Mouse (Mus musculus) cerebellum, adult 2 months (tissue): Measurements from ENCODE around the gene Csrnp3. TPM values are rescaled to one million over a fixed set of nuclear protein-coding genes. Genes with fewer than 3 reads are reported as not detected.

Experiments used
- DNase-seq, 2 experiments: peaks; one replicate each; pipeline ENCODE4 v3.0.0; 2021
- H3K27ac ChIP-seq: fragments of 200-500 bp; 2 replicates; pipeline ENCODE4 v1.5.1; 2012; ENCODE audit warnings: low read length, control low read depth, inconsistent platforms; ENCODE audit not compliant: insufficient read depth
- H3K27me3 ChIP-seq: fragments of 200-500 bp; 2 replicates; pipeline ENCODE4 v1.6.1; 2012; ENCODE audit warnings: inconsistent platforms, mild to moderate bottlenecking, low read length, moderate library complexity; ENCODE audit not compliant: control insufficient read depth, insufficient read depth
- H3K4me1 ChIP-seq: fragments of 200-500 bp; 2 replicates; pipeline ENCODE4 v1.6.1; 2011; ENCODE audit warnings: low read length; ENCODE audit not compliant: control insufficient read depth, insufficient read depth
- H3K4me3 ChIP-seq: fragments of 200-500 bp; replicated peaks from 2 replicates; pipeline ENCODE3; 2011; ENCODE audit warnings: mild to moderate bottlenecking, low read depth, low read length, control low read depth; ENCODE audit not compliant: insufficient read depth
- CTCF ChIP-seq: fragments of 200-500 bp; IDR thresholded peaks from 2 replicates; pipeline ENCODE4 v1.5.1; 2011; ENCODE audit warnings: low read depth, mild to moderate bottlenecking, control low read depth, low read length, moderate library complexity, borderline replicate concordance; ENCODE audit not compliant: insufficient read depth
- POLR2A ChIP-seq: fragments of 200-500 bp; IDR thresholded peaks from 2 replicates; pipeline ENCODE4 v1.6.1; 2011; ENCODE audit warnings: low read length, control low read depth, borderline replicate concordance; ENCODE audit not compliant: insufficient read depth
- WGBS: fragments of 180-500 bp; shearing (Covaris S2); methylation state at CpG from one replicate; pipeline ENCODE4 v1.1.7; 2018; 5-methylcytosine and 5-hydroxymethylcytosine counted together
- polyA plus RNA-seq: library from polyadenylated mRNA; depleted of rRNA; stranded (reverse); fragments of >200 nt; gene quantifications from 2 replicates; pipeline ENCODE4 v1.2.3, GENCODE M21; 2012

Csrnp3 gene
- polyA plus RNA-seq, 1 experiment = 12.0 TPM

- no peaks in the 10 kb centered on the region for H3K4me1 ChIP-seq
- H3K27me3 ChIP-seq = no peaks in the 10 kb centered on the region
- no peak overlapping the region for H3K4me3 ChIP-seq
- WGBS = 100% methylated on average over 1 of the region's 1 CpGs
- no peak overlapping the region for H3K27ac ChIP-seq
- no peak for DNase-seq
- no peak for TF ChIP-seq CTCF
- TF ChIP-seq POLR2A = no peak
These were observed 16.9 kb upstream of the Csrnp3 start for GRCm38 (mm10) chr2:65828699-65829098.

- WGBS = 30% methylated on average over 11 of the region's 11 CpGs
- no peaks in the 10 kb centered on the region for H3K27me3 ChIP-seq
- DNase-seq = no peak
- no peak overlapping the region for H3K27ac ChIP-seq
- H3K4me3 ChIP-seq = no peak overlapping the region
- TF ChIP-seq POLR2A (no peak), CTCF (no peak)
- no peaks in the 10 kb centered on the region; the same call in 1 of the 2 replicates for H3K4me1 ChIP-seq
These were observed 12.7 kb upstream of the Csrnp3 start for GRCm38 (mm10) chr2:65832738-65833395.

GRCm38 (mm10) chr2:65833421-65833820, 12.1 kb upstream of the Csrnp3 start:
- Histone ChIP-seq H3K27me3 (no peaks in the 10 kb centered on the region), H3K27ac (no peak overlapping the region), H3K4me3 (no peak overlapping the region), H3K4me1 (no peaks in the 10 kb centered on the region; the same call in 1 of the 2 replicates)
- DNase-seq = no peak
- TF ChIP-seq POLR2A = no peak
- TF ChIP-seq CTCF = no peak
- WGBS = 13% methylated on average over 7 of the region's 7 CpGs

- DNase-seq = no peak
- no peak for TF ChIP-seq POLR2A
- TF ChIP-seq CTCF = no peak
- 80% methylated on average over 3 of the region's 3 CpGs for WGBS
- Histone ChIP-seq H3K4me1 (no peaks in the 10 kb centered on the region; the same call in 1 of the 2 replicates), H3K27ac (no peak overlapping the region), H3K4me3 (no peak overlapping the region), H3K27me3 (no peaks in the 10 kb centered on the region)
These were observed 4.0 kb upstream of the Csrnp3 start for GRCm38 (mm10) chr2:65841606-65842005.

GRCm38 (mm10) chr2:65842356-65842755, 3.2 kb upstream of the Csrnp3 start:
- H3K4me1 ChIP-seq = no peaks in the 10 kb centered on the region; the same call in 1 of the 2 replicates
- no peak overlapping the region for H3K27ac ChIP-seq
- 45% methylated on average over 3 of the region's 3 CpGs for WGBS
- DNase-seq = no peak
- H3K27me3 ChIP-seq = no peaks in the 10 kb centered on the region
- no peak overlapping the region for H3K4me3 ChIP-seq
- no peak for TF ChIP-seq CTCF
- no peak for TF ChIP-seq POLR2A

GRCm38 (mm10) chr2:65846000-65846755, 611 bp downstream of the Csrnp3 start:
- WGBS = 2% methylated on average over 22 of the region's 22 CpGs
- Histone ChIP-seq H3K4me1 (no peaks in the 10 kb centered on the region; the same call in 1 of the 2 replicates), H3K27ac (no peak overlapping the region), H3K4me3 (peak overlapping the region; percentile 88), H3K27me3 (no peaks in the 10 kb centered on the region)
- peak; percentile 28 for DNase-seq
- TF ChIP-seq CTCF = no peak
- no peak for TF ChIP-seq POLR2A

- no peak overlapping the region for H3K4me3 ChIP-seq
- H3K4me1 ChIP-seq = no peaks in the 10 kb centered on the region; the same call in 1 of the 2 replicates
- H3K27ac ChIP-seq = no peak overlapping the region
- TF ChIP-seq POLR2A (no peak), CTCF (no peak)
- DNase-seq = no peak
- 84% methylated on average over 7 of the region's 7 CpGs for WGBS
- H3K27me3 ChIP-seq = no peaks in the 10 kb centered on the region
These were observed 2.0 kb downstream of the Csrnp3 start for GRCm38 (mm10) chr2:65847463-65848110.
